Mouse (Mus musculus) spleen, adult 2 months (tissue): ENCODE results near the gene Prex1.

ENCODE experiments used
- CTCF ChIP-seq: fragments of 200-500 bp; IDR thresholded peaks from 2 replicates; pipeline ENCODE4 v1.5.1; 2011; ENCODE audit warnings: mild to moderate bottlenecking, inconsistent platforms; ENCODE audit not compliant: insufficient read depth, insufficient read length, insufficient replicate concordance; ENCODE audit errors: extremely low read depth
- POLR2A ChIP-seq: fragments of 200-500 bp; IDR thresholded peaks from 2 replicates; pipeline ENCODE4 v1.6.1; 2011; ENCODE audit warnings: low read depth, low read length, inconsistent platforms

DNA sequence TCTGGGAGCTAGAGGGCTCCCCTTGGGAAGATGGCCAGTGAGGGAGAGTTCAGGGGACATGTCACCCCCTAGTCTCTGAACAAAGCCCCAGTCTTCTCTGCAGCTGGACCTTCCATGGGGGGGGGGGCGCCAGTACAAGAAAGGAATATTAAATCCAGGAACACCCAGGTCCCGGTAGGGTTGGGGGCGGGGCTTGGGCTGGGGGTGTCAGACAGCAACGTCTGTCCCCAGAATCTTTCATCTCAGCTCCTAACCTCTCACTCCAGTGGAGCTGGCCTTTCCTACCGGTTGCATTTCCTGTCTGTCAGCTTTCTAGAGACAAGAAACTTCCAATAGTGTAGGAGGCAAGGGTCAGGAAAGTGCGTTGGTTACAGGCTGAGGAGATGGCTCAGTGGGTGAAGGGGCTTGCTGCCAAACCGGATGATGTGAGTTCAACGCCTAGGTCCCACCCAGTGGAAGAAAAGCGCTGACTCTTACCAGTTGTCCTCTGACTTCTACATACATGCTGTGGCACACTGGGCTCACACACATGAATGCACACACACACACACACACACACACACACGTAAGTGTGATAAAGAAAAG is 93.6 kb downstream of the Prex1 start:
- TF ChIP-seq CTCF (no peak), POLR2A (no peak)
